Mouse (Mus musculus): ENCODE measurements around the gene Sntb2.

GRCm38 (mm10) chr8:106953571-106953970, 18.0 kb downstream of the Sntb2 start:
- TF ChIP-seq CTCF (IDR thresholded peaks at IDR 0.05; ENCODE audit: low read depth) (no peak), EP300 (IDR thresholded peaks at IDR 0.05; ENCODE audit: low read depth) (no peak)

All from heart, postnatal 0 days (tissue).